Mouse (Mus musculus): Measurements from ENCODE around the gene Tent5c.
A peak's percentile ranks its signal among the peaks of the same experiment; 100 is the strongest.

The Tent5c gene

DNA sequence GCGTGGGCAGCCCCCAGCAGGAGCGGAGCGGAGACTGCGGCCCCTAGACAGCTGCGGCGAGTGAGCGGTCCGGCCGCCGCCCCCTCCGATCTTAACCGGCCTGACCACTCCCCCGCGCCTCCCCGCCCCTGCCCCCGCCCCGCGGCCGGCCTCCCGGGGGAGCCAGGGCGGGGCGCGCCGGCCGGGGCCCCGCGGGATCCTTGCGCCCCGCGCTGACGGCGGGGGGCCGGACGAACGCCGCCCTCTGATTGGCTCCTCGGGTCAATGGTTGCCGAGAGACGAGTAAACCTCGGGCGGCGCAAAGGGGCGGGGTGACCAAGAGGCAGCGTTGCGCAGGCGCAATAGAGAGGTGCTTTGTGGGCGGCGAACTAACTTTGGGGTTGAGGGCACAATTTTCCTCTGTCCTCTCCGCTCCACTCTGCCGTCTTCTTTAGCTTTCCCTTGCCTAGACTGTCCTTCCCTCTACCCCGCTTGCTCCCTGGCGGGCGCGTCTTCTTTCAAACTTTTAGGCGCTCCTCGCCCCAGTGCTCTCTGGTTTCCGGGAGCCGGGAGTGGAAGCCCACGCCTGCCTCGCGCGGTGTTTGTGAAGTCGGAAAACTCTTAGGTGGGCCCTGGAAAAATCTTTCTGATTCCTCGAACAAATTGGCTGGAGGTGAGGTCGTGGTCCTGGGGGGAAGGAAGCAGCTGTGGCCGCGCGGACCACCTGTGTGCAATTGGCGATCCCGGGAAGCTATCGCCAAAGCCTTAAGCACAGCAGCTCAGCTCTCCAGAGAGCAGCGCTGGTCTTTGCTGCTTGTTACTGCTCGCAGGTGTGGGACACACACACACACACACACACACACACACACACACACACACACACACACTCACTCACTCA is at the start of gene Tent5c:
Gene Tent5c (minus strand): TSS at position 192 of the 877 bp plus-strand sequence.
- peak; percentile 84 to 86 for DNase-seq (ENCODE audit: low spot score in 2 of 2)

DNA sequence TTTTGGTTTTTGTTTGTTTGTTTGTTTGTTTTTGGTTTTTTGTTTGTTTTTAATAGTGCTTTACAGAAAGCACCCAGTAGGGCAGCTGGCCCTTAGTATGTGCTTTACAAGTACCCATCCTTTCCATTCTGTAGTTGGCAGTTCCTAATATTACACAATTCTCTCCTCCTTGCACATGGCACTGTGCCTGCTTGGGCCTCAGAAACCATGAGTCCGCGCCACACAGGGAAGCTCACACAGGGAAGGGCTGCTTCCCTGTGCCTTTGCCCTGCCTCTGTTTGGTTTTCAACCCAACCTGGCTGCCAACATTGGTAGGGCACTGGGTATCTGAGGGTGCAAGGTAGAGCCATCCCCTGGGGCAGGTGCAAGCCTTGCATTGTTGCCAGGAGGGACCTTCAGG is 47.6 kb upstream of the Tent5c start:
- DNase-seq (ENCODE audit: low spot score in 2 of 2), result no peak

DNA sequence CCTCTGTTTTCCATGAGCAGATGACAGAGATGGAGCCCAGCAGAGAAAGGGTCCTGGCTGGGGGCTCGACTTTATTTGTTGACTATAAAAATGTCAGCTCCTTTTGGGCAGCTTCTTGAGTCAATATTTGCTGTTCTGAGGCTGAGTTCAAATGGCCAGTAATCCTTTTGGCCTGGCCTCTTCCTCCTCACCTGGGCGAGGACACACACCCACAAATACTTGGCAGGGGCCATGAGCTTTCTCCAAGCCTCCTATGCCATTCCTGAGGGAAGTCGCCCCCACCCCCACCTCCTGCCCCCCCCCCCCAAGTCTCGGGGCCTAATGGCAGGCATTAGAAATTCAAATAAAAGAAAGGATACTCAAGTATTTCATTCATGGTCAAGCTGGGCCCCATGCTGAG is 46.8 kb upstream of the Tent5c start:
- no peak for DNase-seq (ENCODE audit: low spot score in 2 of 2)

DNA sequence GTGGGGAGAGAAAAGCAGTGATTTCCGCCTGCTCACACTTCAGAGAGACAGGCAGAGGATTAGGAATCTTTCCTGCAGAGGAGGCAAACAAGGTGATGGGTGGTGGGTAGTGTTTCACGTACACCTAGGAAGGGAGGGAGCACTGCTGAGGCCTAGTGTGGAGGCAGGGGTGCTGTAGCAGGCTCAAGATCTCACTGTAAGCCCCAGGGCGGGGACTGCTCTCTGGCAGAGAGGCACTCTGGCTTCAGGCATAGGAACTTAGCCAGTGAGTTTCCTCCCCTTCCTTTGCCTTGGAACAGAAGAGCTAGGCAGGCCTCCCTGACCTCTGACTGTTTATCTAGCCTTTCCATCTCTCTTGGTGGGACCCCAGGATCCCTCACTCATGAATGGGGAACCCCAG is 46.2 kb upstream of the Tent5c start:
- no peak for DNase-seq (ENCODE audit: low spot score in 2 of 2)

DNA sequence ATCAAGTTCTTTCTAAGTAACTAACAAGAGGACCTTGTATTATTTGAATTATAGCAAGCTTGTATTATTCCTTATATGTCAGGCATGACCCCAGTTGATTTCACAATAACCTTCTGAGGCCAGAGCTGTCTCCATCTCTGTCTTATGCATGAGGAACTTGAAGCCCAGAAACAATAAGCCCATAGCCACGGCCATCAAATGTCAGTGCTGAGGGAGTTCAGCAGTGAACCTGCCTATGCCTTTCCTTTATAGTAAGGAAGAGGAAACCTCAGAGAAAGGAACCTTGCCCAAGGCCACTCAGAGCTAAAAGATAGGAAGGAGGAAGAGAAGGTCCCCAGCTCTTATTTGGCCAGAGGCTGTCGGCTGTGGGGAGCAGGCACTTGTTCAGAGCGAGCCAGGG is 45.3 kb upstream of the Tent5c start:
- DNase-seq (ENCODE audit: low spot score in 2 of 2), result no peak

DNA sequence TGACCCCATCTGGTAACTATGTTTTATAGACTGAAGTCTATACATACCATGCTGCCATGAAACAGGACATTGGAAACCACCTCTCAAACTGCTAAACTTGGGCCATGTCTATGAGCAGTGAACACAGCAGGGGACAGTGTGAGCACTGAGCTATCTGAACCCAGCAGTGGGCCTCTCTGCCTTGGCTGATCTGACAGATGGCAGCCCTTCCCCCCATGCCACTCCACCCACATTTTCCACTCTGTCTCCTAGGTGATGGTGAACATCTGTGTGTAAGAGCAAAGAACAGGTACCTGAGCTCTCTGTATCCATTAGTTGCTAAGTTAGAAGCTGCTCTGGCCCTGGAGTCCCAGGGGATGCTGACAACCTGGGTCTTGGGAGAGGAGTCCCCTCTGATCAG is 44.3 kb upstream of the Tent5c start:
- DNase-seq (ENCODE audit: low spot score in 2 of 2), result peak in 1 of 2 experiments; percentile 12

DNA sequence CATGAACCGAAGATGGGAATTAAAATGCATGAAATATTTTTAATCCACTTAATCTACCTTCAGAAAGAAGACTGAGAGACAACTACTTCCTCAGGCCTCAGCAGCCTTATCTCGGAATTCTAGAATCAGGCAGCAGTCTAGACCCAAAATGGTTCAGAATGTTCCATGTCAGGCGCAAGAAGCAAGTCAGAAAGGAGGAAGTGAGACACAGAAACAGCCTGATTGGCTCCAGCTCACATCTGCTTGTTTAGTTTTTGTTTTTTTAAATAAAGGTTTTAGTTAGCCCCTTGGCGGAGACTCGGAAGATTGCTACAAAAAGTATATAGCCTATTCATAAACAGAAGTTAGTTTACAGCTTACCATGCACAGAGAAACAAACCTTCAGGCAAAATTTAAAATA is 41.8 kb upstream of the Tent5c start:
- DNase-seq (ENCODE audit: low spot score in 2 of 2), result no peak

DNA sequence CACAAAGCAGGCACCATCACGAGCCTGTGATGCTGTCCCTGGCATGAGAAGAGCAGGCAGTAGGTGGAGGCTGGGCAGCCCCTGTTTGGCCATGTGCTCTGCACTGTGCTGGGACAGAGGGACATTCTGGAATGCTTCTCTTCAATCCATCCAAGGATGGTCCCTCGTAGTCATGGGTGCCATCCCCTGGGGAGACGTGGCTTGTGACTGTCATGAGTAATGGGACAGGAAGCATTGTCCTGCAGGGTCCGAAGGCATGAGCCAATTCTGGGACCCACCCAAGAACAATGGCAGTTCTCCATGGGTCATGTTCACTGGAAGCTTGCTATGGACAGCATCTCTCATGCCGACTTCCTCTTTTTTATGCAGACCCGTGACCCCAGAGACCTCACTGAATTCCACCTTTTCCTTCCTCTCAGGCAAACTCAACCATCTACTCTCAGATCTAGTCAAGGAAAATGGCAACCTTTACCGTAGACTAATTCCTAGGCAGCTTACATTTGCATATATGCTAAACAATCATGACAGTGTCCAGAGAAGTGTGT is 41.2 kb upstream of the Tent5c start:
- DNase-seq (ENCODE audit: low spot score in 2 of 2), result no peak

DNA sequence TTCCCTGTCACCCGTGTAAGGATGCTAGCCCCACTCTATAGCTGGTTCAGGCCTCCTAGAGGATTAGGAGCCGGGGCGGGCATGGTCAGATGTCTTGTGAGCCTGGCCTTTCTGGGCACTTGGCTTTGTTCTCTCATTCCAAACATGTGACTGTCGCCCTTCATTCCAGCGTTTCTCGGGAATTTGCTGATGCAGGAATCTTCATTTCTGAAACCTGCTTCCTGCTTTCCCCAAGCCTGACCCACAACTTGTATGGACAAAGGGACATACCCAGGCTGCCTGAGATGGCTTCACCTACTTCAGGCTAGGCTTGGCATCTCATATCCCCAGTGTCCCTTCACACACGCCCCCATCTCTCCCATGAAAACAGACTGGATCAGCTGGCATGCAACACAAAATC is 33.5 kb upstream of the Tent5c start:
- peak in 1 of 2 experiments; percentile 9 for DNase-seq (ENCODE audit: low spot score in 2 of 2)

DNA sequence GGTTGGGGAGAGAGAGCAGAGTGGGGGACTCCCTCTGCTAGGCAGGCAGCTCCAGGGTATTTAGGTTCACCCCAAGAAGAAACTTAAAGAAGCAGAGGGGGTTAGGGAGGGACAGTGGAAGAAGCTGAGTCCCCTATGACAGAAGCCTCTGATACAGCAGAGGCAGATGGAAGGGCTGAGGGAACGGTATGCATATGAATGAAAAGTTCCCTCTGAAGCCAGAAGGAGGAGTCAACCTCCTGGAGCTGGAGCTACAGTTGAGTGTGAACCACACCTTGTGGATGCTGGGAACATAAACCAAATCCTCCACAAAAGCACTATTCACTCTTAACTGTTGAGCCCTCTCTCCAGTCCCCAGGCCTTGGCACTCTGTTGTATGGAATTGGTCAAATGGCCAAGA is 32.5 kb upstream of the Tent5c start:
- no peak for DNase-seq (ENCODE audit: low spot score in 2 of 2)

DNA sequence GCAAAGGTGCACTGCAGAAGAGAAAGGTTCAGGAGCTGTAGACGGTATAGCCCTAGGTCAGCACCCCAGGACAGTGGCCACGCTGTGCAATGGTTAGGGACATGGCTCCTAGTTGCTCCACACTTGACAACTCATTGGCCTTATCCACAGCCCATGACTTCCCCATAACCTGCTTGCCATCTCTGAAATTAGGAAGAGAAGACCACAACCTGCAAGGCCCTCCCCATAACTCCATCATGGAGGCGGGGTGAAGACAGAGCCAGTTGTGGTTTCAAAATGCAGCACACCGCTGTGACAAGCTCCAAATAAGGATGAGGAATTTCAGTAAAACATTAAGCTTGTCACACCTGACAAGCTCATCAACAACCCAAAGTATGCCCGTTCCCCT is 26.6 kb upstream of the Tent5c start:
- DNase-seq (ENCODE audit: low spot score in 2 of 2), result no peak

DNA sequence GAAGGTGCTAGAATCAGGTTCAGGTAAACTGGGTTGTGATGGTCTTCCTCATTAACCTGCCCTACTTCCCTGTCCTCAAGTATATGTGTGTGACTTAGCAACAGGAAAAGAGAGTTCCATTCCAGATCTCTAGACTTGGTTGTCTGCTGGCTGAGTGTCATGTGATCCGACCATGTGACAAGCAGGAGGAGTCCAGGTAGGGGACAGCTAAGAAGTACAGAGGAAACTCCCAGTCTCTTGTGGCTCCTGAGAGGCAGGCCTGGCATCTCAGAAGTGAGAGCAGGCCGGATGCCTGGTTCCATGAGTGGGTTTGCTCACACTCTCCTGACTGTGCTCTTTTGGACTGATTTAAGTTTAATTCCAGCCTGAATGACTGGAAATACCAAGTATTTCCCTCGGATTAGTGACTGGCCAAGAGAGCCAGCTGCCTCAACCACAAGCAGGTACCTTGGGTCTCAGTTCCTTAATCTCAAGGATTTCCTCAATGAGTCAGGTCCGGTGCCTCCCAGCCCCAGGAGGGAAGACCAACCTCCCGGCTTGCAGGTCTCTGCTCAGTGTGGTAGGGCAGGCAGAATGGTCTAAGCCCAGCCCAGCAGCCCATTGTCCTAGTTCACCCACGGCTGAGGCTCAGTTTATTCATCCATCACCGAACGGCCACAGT is 26.1 kb upstream of the Tent5c start:
- DNase-seq (ENCODE audit: low spot score in 2 of 2), result no peak

DNA sequence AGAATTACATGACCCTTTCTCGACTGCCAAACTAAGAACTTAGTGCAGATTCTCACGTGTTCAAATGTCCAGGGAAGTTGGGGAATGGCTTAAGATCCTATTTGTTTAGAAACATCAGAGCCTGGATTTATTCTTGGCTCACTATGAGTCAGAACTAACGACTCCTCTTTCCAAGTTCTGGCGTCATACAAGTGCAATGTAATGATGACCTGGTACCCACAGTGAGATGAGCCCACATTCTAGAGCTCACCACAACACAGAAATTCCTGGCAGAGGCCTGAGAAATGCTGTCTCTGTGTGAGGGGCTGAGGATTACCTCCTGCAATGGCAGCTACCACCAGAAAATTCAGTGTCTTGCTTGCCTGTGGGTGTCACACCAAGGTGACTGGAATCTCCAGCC is 18.1 kb upstream of the Tent5c start:
- no peak for DNase-seq (ENCODE audit: low spot score in 2 of 2)

DNA sequence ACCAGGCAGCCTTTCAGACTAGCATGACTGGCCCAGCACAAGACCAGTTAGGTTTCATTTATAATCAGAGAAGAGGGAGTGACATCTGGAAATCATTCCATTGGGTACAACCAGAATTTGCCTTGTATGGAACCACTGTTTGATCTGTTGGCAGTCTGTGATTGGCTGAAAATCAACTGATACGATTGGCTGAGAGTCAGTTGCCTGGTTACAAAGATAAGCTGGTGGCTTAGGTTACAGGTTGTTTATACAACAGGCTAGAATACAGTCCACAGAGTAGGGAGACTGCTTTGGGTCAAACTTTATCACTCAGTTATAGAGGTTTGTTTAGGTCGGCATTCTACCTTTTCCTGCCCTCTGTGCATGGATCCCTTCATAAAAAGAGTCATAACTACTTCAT is 17.6 kb upstream of the Tent5c start:
- no peak for DNase-seq (ENCODE audit: low spot score in 2 of 2)

DNA sequence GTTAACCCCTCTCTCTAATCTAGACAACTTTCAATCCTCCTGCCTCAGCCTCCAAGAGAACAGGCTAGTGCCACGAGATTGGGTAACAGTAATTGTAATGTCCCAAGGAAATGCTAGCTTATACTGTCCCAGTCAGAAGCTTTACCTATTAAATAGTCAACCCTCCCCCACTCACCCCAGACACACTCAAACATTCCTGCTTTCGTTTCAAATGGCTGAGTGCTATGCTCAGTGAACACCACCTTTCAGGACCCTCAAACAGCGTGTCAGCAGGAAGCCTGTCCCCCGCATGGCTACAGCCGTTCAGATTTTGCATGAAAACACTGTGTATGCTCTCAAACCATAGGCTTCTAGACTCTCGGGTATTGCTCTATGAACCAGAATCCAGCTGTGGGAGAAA is 14.8 kb upstream of the Tent5c start:
- no peak for DNase-seq (ENCODE audit: low spot score in 2 of 2)

DNA sequence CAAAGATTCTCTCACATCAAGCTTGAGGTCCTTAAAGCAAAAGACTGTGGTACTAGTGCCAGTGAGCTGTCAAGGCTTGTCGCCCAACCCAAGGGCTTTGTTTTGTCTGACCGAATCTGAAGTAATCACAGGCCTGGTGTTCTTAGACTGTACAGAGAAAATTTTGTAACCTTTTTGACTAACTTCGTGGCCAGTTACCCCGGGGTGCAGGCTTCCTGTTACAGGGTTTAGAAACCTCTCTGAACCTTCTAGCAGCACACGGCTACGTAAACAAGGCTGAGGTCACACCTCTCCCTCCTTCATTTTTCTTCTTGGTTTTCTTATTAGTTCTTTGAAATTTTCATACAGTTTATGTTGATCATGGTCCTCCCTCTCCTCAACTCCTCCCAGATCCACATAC is 13.4 kb upstream of the Tent5c start:
- DNase-seq (ENCODE audit: low spot score in 2 of 2), result no peak

DNA sequence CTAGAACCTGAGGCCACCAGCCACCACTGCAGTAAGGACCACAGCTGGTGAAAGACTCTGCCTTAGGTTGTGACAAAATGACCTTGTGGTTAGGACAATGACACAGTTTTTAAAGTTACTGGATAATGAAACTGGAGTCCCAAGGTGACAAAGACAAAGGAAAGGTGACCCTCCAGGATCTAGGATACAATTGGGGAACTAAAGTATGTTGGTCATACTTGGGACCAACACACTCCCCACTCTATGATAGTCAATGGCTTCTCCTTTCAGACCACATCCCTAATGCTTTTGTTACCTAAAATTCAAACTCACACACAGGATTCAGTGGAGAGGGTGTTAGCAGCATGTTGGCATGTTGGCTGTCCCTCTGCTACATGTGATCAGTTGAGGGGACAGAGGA is 12.8 kb upstream of the Tent5c start:
- DNase-seq (ENCODE audit: low spot score in 2 of 2), result no peak

DNA sequence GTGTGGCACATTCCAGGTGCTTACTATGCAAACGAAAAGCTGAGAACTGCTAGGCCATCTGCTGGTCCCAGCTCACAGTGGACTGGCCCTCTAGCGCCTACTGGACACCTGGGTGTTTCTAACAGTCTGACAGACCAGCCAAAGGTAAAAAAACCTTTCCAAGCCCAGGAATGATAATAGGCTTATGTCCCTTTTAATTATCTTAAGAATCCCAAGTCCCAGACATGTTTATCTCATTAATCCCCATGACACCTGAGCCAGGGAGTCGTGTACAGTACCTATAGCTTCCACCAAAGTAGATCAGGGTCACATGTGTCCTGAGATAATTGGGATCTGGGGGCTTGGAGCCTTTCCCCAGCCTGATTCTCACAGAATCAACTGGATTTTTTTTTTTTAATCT is 7.0 kb upstream of the Tent5c start:
- no peak for DNase-seq (ENCODE audit: low spot score in 2 of 2)

DNA sequence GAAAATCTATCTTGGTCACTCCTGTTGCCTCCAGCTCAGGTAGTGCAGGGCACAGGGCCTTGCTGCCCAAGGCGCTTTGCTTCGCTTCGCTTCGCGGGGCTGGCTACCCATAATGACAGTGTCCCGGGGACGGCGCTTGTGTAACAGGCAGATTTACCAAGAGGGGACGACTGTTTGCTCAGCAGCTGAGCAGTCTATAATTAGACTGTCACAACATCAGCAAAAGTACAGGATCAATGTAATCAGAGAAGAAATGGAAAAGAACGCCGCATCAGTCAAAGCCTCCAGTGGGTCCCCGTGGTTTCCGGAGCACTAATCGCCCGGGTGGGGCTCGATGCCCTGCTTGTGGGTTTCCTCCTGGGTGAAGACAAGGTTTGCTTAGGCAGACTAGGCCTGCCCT is 6.3 kb upstream of the Tent5c start:
- no peak for DNase-seq (ENCODE audit: low spot score in 2 of 2)

DNA sequence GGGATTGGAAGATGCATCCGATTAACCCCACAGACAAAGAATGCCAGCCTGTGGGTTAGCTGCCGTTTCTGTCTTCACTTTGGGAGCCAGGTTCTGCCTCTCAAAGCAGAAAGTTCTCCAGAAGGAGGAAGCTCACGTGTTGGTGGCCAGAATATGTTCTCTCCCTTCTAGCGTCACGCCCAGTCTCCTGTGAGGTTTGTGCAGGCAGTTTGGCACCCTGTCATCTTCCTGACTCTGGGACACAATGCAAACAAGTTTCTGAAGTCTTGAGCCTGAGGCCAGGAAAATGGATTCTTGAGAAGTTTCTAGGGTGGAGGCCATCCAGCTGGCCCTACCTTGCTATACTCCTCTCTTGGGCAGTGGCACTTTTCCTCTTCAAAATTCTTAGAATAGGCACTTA is 5.8 kb upstream of the Tent5c start:
- DNase-seq (ENCODE audit: low spot score in 2 of 2), result no peak

DNA sequence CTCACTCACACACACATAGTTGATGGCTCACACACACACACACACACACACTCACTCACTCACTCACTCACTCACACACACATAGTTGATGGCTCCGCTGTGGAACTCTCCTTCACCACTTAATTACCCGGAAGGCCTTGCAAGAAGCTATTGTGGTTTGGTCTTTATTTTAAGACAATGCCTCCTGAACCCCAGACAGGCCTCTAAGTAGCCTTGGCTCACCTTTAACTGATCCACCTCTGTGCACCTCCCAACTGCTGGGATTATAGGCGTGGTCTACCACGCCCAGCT is 831 bp upstream of the Tent5c start:
- DNase-seq (ENCODE audit: low spot score in 2 of 2), result no peak

DNA sequence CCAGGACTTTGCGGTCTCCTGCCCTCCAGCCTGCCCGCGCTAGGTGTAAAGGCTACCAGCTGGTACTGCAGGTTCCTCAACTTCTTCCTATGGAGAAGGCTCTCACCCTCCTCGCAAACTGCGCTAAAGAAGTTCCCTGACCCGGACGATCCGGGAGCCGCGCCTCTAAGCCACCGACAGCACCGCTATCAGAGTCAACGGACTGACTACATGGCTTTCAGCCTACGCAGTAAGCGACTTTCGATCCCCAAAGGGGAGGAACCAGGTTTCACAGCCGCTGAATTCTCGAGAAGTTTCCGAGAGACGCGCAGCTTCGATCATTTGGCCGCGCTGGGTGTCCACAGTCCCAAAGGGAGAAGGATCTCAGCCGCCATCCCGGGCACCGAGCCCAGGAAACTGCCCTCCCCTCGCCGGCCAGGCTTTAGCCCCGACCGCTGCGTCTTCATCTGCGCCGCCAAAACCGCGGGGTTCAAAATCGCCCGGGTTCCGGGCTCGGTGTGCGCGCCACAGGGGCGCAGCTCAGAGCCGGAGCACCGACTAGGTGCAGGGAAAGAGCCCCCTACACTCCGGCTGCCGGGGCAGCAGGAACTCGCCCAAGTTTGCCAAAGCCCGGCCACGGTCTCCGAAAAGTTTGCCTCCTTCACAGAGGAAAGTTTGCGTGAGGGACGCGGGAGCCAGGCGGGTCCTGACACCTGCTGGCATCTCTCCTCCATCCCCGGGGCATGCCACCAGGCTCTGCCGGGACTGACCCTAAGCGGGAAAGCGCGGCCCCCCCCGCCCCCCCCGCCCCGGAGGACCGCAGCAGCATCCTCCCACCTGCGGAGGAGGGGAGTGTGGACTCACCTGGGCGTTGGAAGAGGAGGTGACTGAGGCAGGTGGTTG is 632 bp downstream of the Tent5c start:
- peak; percentile 22 to 32 for DNase-seq (ENCODE audit: low spot score in 2 of 2)

Measured in frontal cortex, postnatal 36 days (tissue).